Mouse (Mus musculus) layer of hippocampus, adult 2 months (tissue): ENCODE measurements around the gene Fam84b. TPM values are rescaled to one million over a fixed set of nuclear protein-coding genes. Genes with fewer than 3 reads are reported as not detected.
"Not testable (repeated sequence)": the region's sequence is repeated elsewhere in the genome, so short reads cannot be mapped to it uniquely, and the experiment has no call there.

Source experiments
- DNase-seq, 2 experiments: peaks; one replicate each; pipeline ENCODE4 v3.0.0; 2022; ENCODE audit warnings: low spot score in 2 of 2
- H3K27ac ChIP-seq: fragments of 200-600 bp; 2 replicates; pipeline ENCODE4 v1.8.1; 2022
- H3K4me3 ChIP-seq: fragments of 200-600 bp; 2 replicates; pipeline ENCODE4 v1.8.1; 2022; ENCODE audit warnings: mild to moderate bottlenecking
- CTCF ChIP-seq: fragments of 200-600 bp; conservative IDR thresholded peaks from 2 replicates; pipeline ENCODE4 v1.8.1; 2022; ENCODE audit warnings: antibody characterized with exemption, mild to moderate bottlenecking, moderate library complexity
- long read RNA-seq, 2 experiments: library from polyadenylated mRNA; stranded (forward); transcript quantifications; one replicate each; pipeline ENCODE4 v2.0.0; 2021; ENCODE audit warnings: borderline mapping rate in 2 of 2
- total RNA-seq, 2 experiments: library from RNA; stranded (reverse); gene quantifications; 2 replicates each; pipeline ENCODE4 v1.2.3; 2021

Fam84b gene
- 10 to 100 TPM; 13.0 to 16.0 TPM for total RNA-seq
- long read RNA-seq, experiment 1, full-length matches to known transcripts = 3 of 7 reads
- long read RNA-seq, experiment 1, partial matches to known transcripts = 0 of 7 reads
- long read RNA-seq, experiment 1, other reads (novel, unspliced or antisense) = 4 of 7 reads
- long read RNA-seq, experiment 2, full-length matches to known transcripts = 10 of 13 reads
- long read RNA-seq, experiment 2, partial matches to known transcripts = 0 of 13 reads
- long read RNA-seq, experiment 2, other reads (novel, unspliced or antisense) = 3 of 13 reads

DNA sequence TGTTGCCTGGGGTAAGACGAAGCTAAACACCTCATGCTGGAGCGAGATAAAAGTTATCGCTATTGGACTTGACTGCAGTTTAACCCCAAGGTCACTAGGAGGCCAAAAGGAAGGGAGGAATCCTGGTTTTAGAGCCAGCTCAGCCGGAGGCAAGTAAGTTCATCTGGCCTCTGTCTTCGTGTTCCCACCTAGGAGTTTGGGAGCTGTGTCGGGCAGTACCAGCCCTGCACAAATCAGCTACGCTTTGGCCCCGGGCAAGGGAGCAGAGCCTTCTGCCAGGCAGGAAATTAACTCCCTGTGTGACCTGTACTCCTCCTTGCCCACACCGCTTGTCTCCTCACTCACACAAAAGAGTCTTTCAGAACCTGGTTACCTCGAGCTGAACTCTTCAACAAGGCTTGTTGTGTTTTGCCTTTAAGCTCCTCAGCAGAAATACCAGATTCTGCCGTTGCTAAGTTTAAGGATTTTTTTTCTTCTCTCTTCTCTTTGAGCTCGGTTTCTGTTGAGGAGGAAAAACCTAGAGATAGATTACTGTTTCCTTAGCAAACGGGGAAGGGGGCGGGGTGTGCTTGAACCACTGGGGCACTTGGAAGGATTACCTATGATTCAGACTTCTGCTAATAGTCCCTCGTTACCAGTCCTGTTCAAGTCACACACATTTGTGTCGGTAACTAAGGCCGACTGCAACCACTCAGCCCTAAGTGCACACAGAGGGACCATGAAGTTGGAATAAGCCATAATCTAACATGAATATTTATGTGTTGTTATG is at the start of gene Fam84b:
Gene Fam84b, minus strand, starts transcription at position 548 of the 769 bp plus-strand sequence.
- DNase-seq = no peak
- Histone ChIP-seq H3K4me3 (no peak within 1 kb of the TSS), H3K27ac (no peak within 1 kb of the TSS)
- peak; percentile 15; the same call in 1 of the 2 replicates for TF ChIP-seq CTCF

DNA sequence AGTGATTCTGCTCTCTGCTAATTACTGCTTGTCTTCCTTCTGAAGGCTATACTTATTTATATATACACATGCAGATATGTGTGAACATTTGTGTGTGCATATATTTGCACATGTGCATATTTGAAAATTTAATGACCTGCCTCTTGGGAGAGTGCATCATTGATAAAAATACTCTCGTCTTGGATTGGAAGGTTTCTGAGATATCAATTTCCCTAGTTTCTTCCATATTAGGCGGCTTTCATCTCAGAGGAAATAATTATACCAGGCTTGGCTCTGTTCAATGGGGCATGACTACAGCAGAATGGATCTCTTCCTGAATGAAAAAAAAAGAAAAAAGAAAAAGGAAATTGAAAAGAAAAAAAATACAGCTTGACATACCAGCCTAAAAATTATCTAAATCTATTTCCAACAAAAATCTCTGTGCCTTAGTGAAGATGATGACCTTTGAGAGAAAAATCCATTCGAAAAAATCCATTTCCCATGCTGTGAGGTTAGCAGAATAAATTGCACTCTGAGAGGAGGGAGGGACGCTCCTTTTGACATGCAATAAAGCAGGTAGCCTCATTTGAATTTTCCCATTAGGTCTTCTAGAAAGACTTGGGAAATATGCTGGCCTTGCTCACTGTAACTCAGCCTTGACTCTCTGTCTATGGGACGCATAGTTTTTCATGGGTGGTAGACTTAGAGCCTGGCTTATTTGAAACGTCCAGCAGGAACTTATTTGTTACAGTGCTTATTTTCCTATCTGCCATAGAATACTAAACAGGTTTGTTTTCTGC is 44.8 kb upstream of the Fam84b start:
- no peak for TF ChIP-seq CTCF
- no peak for DNase-seq
- Histone ChIP-seq H3K4me3 (no peak overlapping the region), H3K27ac (no peak overlapping the region)

DNA sequence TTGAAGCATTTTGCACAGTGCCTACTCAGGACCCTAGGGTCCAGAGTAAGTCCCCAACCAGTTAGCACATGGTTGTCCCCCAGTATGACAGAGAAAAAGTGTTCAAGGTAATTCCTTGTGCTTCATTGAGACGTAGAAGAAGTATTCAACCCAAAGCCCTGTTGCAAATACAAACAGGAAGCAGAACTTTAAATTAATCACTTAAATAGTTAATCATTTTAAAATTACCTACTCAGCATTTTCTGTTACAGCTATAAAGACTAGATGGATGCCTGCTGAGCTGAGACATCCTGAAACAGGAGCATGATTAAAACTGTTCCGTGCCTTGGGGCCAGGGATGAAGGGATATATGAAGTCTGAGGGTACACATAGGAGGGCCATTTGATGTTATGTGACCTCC is 42.5 kb upstream of the Fam84b start:
- no peak for DNase-seq
- H3K4me3 ChIP-seq = no peak overlapping the region
- no peak overlapping the region for H3K27ac ChIP-seq
- TF ChIP-seq CTCF = no peak

DNA sequence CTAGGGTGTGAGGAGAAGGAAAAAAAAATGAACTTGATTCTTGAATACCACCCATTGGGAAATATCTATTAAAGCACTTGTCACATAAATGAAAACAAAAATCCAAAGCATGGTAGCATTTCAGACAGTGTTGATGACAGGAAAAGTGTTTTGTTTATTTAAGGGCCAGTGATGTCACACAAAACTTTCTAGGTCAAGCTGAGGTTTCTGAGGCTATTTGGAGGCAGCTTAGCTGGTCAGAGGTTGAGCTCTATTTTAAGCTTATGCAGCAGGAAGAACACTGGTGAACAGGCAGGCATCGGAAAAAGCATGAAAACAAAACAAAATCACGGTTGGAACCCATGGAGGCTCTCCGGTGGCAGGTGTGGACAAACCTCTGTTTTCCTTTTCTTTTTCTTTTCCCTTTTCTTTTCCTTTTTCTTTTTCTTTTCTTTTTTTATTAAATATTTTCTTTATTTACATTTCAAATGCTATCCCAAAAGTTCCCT is 39.4 kb upstream of the Fam84b start:
- H3K4me3 ChIP-seq = no peak overlapping the region
- DNase-seq = no peak

DNA sequence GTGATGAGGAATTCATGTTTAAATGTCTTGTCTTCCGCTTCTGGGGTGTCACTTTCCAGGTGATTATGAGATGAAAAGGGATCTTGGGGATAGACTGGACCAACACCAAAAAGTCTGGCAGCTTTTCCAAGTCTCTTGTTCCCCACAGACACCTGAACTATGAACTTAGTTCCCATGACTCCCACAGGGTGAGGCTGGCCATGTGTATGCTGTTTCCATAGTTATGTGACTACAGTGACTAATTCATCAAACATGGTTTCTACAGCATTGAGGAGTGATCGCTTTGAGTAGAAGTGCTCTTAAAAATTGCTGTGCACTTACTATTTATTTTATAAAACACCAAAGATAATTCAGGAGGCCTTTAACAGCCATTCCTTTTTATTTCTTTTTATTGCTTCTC is 35.1 kb upstream of the Fam84b start:
- no peak for DNase-seq
- Histone ChIP-seq H3K4me3 (no peak overlapping the region), H3K27ac (no peak overlapping the region)
- no peak for TF ChIP-seq CTCF

More for the DNA sequence above, 39.4 kb upstream of the Fam84b start:
- H3K27ac ChIP-seq = no peak overlapping the region
- no peak for TF ChIP-seq CTCF

DNA sequence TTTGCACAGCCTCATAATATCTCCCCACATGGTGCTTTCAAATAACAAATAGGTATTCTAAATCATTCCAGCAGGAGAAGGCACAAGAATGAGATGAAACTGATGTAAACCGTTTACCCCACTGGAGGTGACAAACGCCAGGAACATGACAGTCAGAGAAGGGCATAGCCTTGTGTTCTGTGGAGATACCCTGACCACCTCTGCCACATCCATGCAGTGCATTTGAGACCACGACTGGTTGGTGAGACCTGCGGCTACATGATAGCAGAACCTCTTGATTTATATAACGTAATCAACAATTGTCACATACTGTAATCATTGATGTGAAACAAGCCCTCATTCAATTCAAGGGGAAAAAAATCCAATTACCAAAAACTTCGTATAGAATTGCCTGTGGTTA is 22.1 kb upstream of the Fam84b start:
- no peak overlapping the region for H3K4me3 ChIP-seq
- no peak overlapping the region for H3K27ac ChIP-seq
- no peak for TF ChIP-seq CTCF
- DNase-seq = no peak

DNA sequence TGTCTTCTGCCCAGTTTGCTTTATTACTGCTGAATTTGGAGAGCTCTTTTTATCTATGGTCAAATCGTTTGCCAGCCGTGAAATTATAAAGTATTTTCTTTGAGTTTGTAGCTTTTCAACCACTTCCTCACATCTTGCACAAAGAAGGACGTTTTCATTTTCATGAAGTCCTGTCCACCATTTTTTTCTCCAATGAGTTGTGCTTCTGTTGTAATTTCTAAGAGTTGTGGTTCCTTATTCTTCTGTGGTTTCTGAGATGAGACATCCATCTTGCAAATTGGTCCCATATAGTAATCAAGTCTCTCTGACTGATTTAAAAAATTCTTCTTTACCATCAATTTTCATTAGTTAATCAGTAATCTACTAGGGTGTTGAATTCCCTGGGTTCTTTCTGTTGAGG is 8.8 kb upstream of the Fam84b start:
- no peak for DNase-seq
- no peak overlapping the region for H3K27ac ChIP-seq
- TF ChIP-seq CTCF = no peak

DNA sequence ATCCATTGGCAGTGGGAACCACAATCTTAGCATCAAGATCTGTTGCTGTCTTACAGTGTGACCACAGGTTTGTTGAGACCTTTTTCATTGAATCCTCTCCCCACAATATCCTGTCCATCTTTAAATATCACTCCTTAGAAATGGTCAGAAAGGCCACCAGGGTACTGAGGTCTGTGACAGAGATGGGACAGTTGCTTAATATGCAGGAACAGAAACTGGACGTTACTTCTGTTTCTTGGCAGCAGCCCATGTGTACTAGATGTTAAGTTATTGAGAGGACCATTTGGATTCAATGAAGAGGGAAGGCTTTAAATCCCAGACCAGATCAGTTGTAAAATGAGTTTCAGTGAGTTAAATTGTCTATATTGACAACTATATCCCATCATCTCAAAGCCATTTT is 1.5 kb upstream of the Fam84b start:
- no peak overlapping the region for H3K4me3 ChIP-seq
- no peak for DNase-seq
- H3K27ac ChIP-seq = no peak overlapping the region
- no peak for TF ChIP-seq CTCF

More for the DNA sequence above, 8.8 kb upstream of the Fam84b start:
- H3K4me3 ChIP-seq = no peak overlapping the region

DNA sequence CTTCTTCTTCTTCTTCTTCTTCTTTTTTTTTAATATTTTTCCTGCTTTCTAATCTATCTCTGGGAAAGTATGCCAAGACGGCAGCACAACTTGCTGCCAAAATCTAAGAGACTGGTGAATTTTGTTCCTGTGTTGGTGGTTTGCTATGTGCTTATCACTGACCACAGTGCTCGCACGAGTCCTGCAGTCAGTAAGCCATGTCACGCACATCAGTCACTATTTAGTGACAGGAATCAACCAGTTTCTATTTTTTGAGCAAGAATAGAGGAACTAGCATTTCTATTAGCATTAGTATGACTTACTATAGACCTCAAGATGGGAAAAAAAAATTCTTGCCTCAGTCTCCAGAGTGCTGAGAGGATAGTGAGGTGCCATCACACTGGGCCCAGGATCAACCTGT is 573 bp upstream of the Fam84b start:
- H3K4me3 ChIP-seq = no peak overlapping the region
- no peak for TF ChIP-seq CTCF
- H3K27ac ChIP-seq = no peak overlapping the region
- DNase-seq = no peak

DNA sequence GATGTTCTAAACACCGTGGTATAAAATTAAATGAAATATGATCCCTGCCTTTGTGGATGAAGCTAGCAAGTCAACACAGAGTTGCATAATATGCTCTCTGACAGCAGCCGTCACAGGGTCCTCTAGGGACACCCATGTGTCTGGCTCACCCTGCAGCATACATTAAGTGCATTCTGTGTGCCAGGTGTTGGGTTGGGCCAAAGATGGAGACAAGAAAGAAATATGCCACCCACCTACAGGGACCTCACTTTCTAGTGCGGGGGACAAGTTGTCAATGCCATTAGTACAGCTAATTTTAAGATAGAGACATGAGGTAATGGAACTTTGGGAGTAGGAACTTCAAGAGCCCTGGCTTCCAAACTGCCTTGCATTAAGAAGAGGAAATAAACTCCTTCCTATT is 4.9 kb downstream of the Fam84b start:
- no peak overlapping the region for H3K4me3 ChIP-seq
- no peak for DNase-seq
- no peak overlapping the region for H3K27ac ChIP-seq
- no peak for TF ChIP-seq CTCF

DNA sequence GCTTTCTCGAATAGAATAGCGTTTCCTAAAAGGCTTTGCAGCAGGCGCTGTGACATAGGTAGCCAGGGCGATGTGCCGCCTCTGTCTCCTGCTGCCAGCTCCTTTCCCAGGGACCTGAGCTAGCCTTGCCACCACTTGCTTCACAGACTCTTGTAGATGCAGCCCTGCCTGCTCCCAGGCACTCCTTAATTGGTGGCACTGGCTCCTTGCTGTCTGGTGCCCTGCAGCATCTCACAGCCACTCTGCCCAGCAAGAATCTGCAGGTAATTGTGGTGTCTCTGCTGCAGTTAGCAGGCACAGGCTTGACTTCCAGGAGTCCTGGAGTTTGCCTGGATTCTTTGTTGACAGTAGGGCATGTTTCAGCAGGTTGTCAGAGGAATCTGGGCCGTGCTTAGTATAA is 7.3 kb downstream of the Fam84b start:
- Histone ChIP-seq H3K27ac (no peak overlapping the region), H3K4me3 (no peak overlapping the region)
- no peak for TF ChIP-seq CTCF
- DNase-seq = no peak

DNA sequence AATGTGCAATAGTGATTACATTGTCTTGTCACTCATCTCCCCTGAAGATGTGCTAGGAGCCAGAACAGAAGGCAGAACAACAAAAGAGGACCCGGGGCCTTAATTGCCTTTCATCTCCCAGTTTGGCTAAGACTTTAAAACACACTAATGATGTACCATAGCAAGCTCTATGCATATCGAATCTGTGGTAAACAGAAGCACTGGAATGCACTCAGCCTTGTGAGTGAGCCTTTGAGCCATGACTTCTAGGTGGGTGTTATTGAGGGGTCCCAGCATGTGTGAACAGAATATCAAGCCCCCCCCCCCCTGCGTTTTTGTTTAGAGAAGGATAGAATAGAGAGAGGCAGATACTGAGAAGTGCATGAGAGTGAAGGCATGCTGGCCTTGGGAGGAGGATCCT is 7.7 kb downstream of the Fam84b start:
- no peak overlapping the region for H3K4me3 ChIP-seq
- no peak for DNase-seq
- no peak for TF ChIP-seq CTCF
- no peak overlapping the region for H3K27ac ChIP-seq

DNA sequence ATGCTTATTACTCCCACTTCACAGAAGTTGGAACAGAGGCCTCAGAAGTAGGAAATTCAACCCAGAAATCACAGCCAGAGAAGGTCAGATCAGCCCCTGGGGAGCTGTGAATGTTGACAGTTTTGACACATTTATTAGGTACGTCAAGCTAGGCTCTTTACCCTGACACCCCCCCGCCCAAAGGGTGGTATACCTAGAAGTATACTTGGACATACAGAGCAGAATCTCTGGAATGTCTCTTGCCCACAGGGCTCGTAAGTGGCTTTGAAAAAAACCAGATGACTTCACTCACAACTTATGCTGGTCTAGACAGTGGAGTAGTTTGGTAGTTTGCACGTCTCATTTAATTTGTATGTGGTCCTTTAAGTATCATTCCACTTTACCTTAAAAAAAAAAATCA is 11.8 kb downstream of the Fam84b start:
- H3K27ac ChIP-seq = no peak overlapping the region
- H3K4me3 ChIP-seq = no peak overlapping the region
- DNase-seq = no peak
- TF ChIP-seq CTCF = no peak

DNA sequence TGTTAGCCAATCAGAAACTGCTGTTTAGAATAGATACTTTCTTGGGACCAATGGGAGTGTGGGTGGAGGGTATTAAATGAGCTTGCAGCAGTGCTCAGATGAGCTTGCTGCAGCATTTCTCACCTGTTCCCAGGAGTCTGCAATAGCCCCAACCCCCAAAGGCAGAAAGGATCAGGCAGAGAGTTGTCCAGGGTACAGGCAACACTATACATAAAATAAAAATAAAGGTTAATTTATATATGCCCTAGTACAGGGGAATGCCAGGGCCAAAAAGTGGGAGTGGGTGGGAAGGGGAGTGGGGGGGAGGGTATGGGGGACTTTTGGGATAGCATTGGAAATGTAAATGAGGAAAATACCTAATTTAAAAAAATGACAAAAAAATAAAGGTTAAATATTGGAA is 12.3 kb downstream of the Fam84b start:
- DNase-seq, H3K4me3 ChIP-seq, H3K27ac ChIP-seq: not testable (repeated sequence)
